Mouse (Mus musculus): ENCODE data around the gene Eif2b4. TPM values are rescaled to one million over a fixed set of nuclear protein-coding genes. Genes with fewer than 3 reads are reported as not detected.

The Eif2b4 gene
- total RNA-seq, 1 experiment, result 76.8 TPM

GRCm38 (mm10) chr5:31204421-31204820 is 11.2 kb upstream of the Eif2b4 start:
- no peak overlapping the region for H3K27ac ChIP-seq (ENCODE audit: insufficient read depth, low read depth, low read length, poor library complexity, severe bottlenecking)
- H3K36me3 ChIP-seq (ENCODE audit: control insufficient read depth, insufficient read depth, low read length, poor library complexity, severe bottlenecking), result peaks cover 36% of the 10 kb centered on the region
- in situ Hi-C loops (cut with MboI; ENCODE audit: low sequenced_read_pairs in 2 of 2, unreplicated experiment in 2 of 2), result no loop called here
- peaks cover 3% of the 10 kb centered on the region in 2 experiments; a peak in 1 of 4 replicates for H3K4me1 ChIP-seq (ENCODE audit: control insufficient read depth in 2 of 2, insufficient read depth in 2 of 2, low read length in 2 of 2, poor library complexity in 1 of 2)
- no peak for DNase-seq (ENCODE audit: low read depth, low spot score)
- H3K9ac ChIP-seq (ENCODE audit: insufficient read depth, low read depth, low read length, poor library complexity, severe bottlenecking), result no peak overlapping the region
- TF ChIP-seq ZC3H11A (IDR thresholded peaks at IDR 0.05; ENCODE audit: borderline replicate concordance, low read depth, low read length), result no peak
- no peak for TF ChIP-seq CHD2 (IDR thresholded peaks at IDR 0.05; ENCODE audit: low read depth, low read length)
- no peak for TF ChIP-seq ZNF384 (IDR thresholded peaks at IDR 0.05; ENCODE audit: low read depth, low read length)
- TF ChIP-seq MAFK (IDR thresholded peaks at IDR 0.05; ENCODE audit: insufficient read depth, low read depth, low read length), result no peak
- TF ChIP-seq HCFC1 (IDR thresholded peaks at IDR 0.05; ENCODE audit: borderline replicate concordance, insufficient read depth, low read length), result no peak
- H3K9me3 ChIP-seq (ENCODE audit: control insufficient read depth, insufficient read depth, low read depth, low read length), result no peaks in the 10 kb centered on the region
- H3K4me3 ChIP-seq (ENCODE audit: insufficient read depth in 1 of 2, low read depth in 1 of 2, low read length in 2 of 2, poor library complexity in 1 of 2, severe bottlenecking in 1 of 2), result no peak overlapping the region

GRCm38 (mm10) chr5:31203866-31204265 is 10.6 kb upstream of the Eif2b4 start:
- in situ Hi-C loops (cut with MboI; ENCODE audit: low sequenced_read_pairs in 2 of 2, unreplicated experiment in 2 of 2), result no loop called here
- H3K4me1 ChIP-seq (ENCODE audit: control insufficient read depth in 2 of 2, insufficient read depth in 2 of 2, low read length in 2 of 2, poor library complexity in 1 of 2), result peaks cover 3 to 5% of the 10 kb centered on the region in 2 experiments; a peak in 1 of 4 replicates
- no peak overlapping the region for H3K9ac ChIP-seq (ENCODE audit: insufficient read depth, low read depth, low read length, poor library complexity, severe bottlenecking)
- TF ChIP-seq ZNF384 (IDR thresholded peaks at IDR 0.05; ENCODE audit: low read depth, low read length), result no peak
- TF ChIP-seq HCFC1 (IDR thresholded peaks at IDR 0.05; ENCODE audit: borderline replicate concordance, insufficient read depth, low read length), result no peak
- no peak for TF ChIP-seq MAFK (IDR thresholded peaks at IDR 0.05; ENCODE audit: insufficient read depth, low read depth, low read length)
- TF ChIP-seq ZC3H11A (IDR thresholded peaks at IDR 0.05; ENCODE audit: borderline replicate concordance, low read depth, low read length), result no peak
- TF ChIP-seq CHD2 (IDR thresholded peaks at IDR 0.05; ENCODE audit: low read depth, low read length), result no peak
- DNase-seq (ENCODE audit: low read depth, low spot score), result no peak
- no peaks in the 10 kb centered on the region for H3K9me3 ChIP-seq (ENCODE audit: control insufficient read depth, insufficient read depth, low read depth, low read length)
- no peak overlapping the region for H3K27ac ChIP-seq (ENCODE audit: insufficient read depth, low read depth, low read length, poor library complexity, severe bottlenecking)
- H3K4me3 ChIP-seq (ENCODE audit: insufficient read depth in 1 of 2, low read depth in 1 of 2, low read length in 2 of 2, poor library complexity in 1 of 2, severe bottlenecking in 1 of 2), result no peak overlapping the region
- H3K36me3 ChIP-seq (ENCODE audit: control insufficient read depth, insufficient read depth, low read length, poor library complexity, severe bottlenecking), result peaks cover 41% of the 10 kb centered on the region

GRCm38 (mm10) chr5:31202933-31203332 is 9.7 kb upstream of the Eif2b4 start:
- Histone ChIP-seq H3K9ac (ENCODE audit: insufficient read depth, low read depth, low read length, poor library complexity, severe bottlenecking) (peak overlapping the region; percentile 71), H3K27ac (ENCODE audit: insufficient read depth, low read depth, low read length, poor library complexity, severe bottlenecking) (peak overlapping the region; percentile 41; the same call in 1 of the 2 replicates), H3K4me3 (ENCODE audit: insufficient read depth in 1 of 2, low read depth in 1 of 2, low read length in 2 of 2, poor library complexity in 1 of 2, severe bottlenecking in 1 of 2) (peak overlapping the region; percentile 63 to 79), H3K9me3 (ENCODE audit: control insufficient read depth, insufficient read depth, low read depth, low read length) (no peaks in the 10 kb centered on the region), H3K4me1 (ENCODE audit: control insufficient read depth in 2 of 2, insufficient read depth in 2 of 2, low read length in 2 of 2, poor library complexity in 1 of 2) (peaks cover 3 to 5% of the 10 kb centered on the region in 2 experiments; a peak in 1 of 4 replicates), H3K36me3 (ENCODE audit: control insufficient read depth, insufficient read depth, low read length, poor library complexity, severe bottlenecking) (peaks cover 51% of the 10 kb centered on the region)
- in situ Hi-C loops (cut with MboI; ENCODE audit: low sequenced_read_pairs in 2 of 2, unreplicated experiment in 2 of 2), result no loop called here
- no peak for TF ChIP-seq HCFC1 (IDR thresholded peaks at IDR 0.05; ENCODE audit: borderline replicate concordance, insufficient read depth, low read length)
- no peak for TF ChIP-seq MAFK (IDR thresholded peaks at IDR 0.05; ENCODE audit: insufficient read depth, low read depth, low read length)
- TF ChIP-seq ZNF384 (IDR thresholded peaks at IDR 0.05; ENCODE audit: low read depth, low read length), result no peak
- no peak for TF ChIP-seq CHD2 (IDR thresholded peaks at IDR 0.05; ENCODE audit: low read depth, low read length)
- no peak for TF ChIP-seq ZC3H11A (IDR thresholded peaks at IDR 0.05; ENCODE audit: borderline replicate concordance, low read depth, low read length)
- DNase-seq (ENCODE audit: low read depth, low spot score), result no peak

DNA sequence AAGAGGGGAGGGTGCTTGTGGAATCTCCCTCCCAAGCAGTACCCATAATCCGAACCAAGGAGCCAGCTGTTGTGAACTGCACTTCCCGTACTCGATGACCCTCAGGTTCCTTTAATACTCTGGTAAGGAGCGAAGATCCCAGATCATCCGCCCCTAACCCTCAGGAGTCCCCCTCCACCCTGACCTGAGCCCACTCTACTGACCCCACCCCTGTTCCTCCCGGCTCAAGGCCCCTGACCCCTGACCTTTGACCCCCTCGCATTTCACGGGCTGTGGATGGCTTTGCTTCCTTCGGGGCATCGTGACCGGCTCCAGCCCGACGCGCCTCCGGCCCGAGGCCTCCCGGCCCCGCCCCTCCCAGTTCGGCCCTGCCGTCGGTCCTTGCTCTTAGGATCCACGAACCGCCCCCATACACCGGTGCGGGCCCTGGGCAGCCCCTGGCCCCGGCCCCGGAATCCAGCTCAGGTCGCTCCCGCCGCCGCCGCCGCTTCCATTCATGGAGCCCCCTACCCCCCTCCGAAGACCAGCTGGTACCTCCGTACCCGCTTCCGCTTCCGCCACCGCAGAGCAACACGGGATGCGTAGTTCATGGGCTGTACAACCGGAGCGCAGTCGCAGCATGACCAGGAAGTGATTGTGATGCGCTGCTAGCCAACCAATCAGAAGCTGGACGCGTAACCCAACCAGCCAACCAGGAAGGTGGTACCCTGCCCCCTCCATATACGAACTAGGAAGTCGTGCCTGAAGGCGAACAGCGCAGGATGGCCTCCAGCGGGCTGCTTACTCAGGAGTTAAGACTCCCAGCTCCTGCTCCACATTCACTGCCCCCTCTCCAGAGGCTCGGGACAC is 8.7 kb upstream of the Eif2b4 start, which contains the start of gene Zfp513:
TSS of gene Zfp513 (minus strand) at position 562 of the 849 bp plus-strand sequence.
- no peaks in the 10 kb centered on the region for H3K9me3 ChIP-seq (ENCODE audit: control insufficient read depth, insufficient read depth, low read depth, low read length)
- peak within 1 kb of the TSS; percentile 87 for H3K27ac ChIP-seq (ENCODE audit: insufficient read depth, low read depth, low read length, poor library complexity, severe bottlenecking)
- in situ Hi-C loops (cut with MboI; ENCODE audit: low sequenced_read_pairs in 2 of 2, unreplicated experiment in 2 of 2), result no loop called here
- TF ChIP-seq HCFC1 (IDR thresholded peaks at IDR 0.05; ENCODE audit: borderline replicate concordance, insufficient read depth, low read length) (peak; percentile 91), ZNF384 (IDR thresholded peaks at IDR 0.05; ENCODE audit: low read depth, low read length) (no peak), ZC3H11A (IDR thresholded peaks at IDR 0.05; ENCODE audit: borderline replicate concordance, low read depth, low read length) (no peak), MAFK (IDR thresholded peaks at IDR 0.05; ENCODE audit: insufficient read depth, low read depth, low read length) (0 out of 2 replicates have a peak, but pooled peaks have one; percentile 39), CHD2 (IDR thresholded peaks at IDR 0.05; ENCODE audit: low read depth, low read length) (peak; percentile 83)
- peak; percentile 96 for DNase-seq (ENCODE audit: low read depth, low spot score)
- peak within 1 kb of the TSS; percentile 95 for H3K9ac ChIP-seq (ENCODE audit: insufficient read depth, low read depth, low read length, poor library complexity, severe bottlenecking)
- peak within 1 kb of the TSS; percentile 79 to 92 for H3K4me3 ChIP-seq (ENCODE audit: insufficient read depth in 1 of 2, low read depth in 1 of 2, low read length in 2 of 2, poor library complexity in 1 of 2, severe bottlenecking in 1 of 2)
- peaks cover 3 to 5% of the 10 kb centered on the region in 2 experiments; a peak in 1 of 4 replicates for H3K4me1 ChIP-seq (ENCODE audit: control insufficient read depth in 2 of 2, insufficient read depth in 2 of 2, low read length in 2 of 2, poor library complexity in 1 of 2)
- H3K36me3 ChIP-seq (ENCODE audit: control insufficient read depth, insufficient read depth, low read length, poor library complexity, severe bottlenecking), result peaks cover 57% of the 10 kb centered on the region

Measured in ES-E14 (cell line).